Mouse (Mus musculus) embryonic fibroblast, embryonic 13.5 days (primary cell): ENCODE data around the gene Scd3. TPM values are rescaled to one million over a fixed set of nuclear protein-coding genes. Genes with fewer than 3 reads are reported as not detected.

Experiments
- H3K27ac ChIP-seq: 2 replicates; pipeline ENCODE4 v1.5.1; 2012; ENCODE audit warnings: low read length, control low read depth, inconsistent platforms; ENCODE audit not compliant: insufficient read depth
- H3K4me1 ChIP-seq: 2 replicates; pipeline ENCODE4 v1.6.1; 2011; ENCODE audit warnings: low read length; ENCODE audit not compliant: control insufficient read depth, insufficient read depth
- H3K4me3 ChIP-seq: 2 replicates; pipeline ENCODE4 v1.5.1; 2011; ENCODE audit warnings: mild to moderate bottlenecking, control low read depth, low read length; ENCODE audit not compliant: insufficient read depth
- CTCF ChIP-seq: IDR thresholded peaks from 2 replicates; pipeline ENCODE4 v1.5.1; 2011; ENCODE audit warnings: mild to moderate bottlenecking, control low read depth, low read length, moderate library complexity, borderline replicate concordance; ENCODE audit not compliant: insufficient read depth
- POLR2A ChIP-seq: IDR thresholded peaks from 2 replicates; pipeline ENCODE4 v1.6.1; 2011; ENCODE audit warnings: low read depth, mild to moderate bottlenecking, control low read depth, low read length, moderate library complexity
- polyA plus RNA-seq: library from polyadenylated mRNA; stranded (reverse); fragments of >200 nt; gene quantifications from 2 replicates; pipeline ENCODE4 v1.2.4, GENCODE M21; 2011; ENCODE audit warnings: low read depth; ENCODE audit not compliant: missing spikeins, insufficient read length

The Scd3 gene
- polyA plus RNA-seq, 1 experiment = 0.23 TPM

DNA sequence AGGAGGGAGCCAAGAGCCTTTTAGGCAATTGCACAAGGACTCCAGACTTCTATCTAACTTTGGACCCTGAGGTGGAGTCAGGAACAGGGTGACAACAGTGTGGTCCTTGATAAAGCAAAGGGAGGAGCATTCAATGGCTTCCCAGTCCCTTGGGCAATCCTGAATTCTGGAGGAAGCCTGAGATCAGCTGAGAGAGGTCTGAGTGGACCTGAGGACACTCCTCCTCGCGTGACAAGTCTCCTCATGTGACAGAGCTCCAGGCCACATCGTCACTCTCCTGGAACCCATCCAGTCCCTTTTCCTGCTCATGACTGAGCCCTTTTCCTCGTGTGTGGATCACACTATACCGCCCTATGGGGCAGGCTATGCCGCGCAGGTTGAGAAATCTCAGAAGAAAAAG lies 9.2 kb upstream of the Scd3 start:
- H3K27ac ChIP-seq = no peak overlapping the region

DNA sequence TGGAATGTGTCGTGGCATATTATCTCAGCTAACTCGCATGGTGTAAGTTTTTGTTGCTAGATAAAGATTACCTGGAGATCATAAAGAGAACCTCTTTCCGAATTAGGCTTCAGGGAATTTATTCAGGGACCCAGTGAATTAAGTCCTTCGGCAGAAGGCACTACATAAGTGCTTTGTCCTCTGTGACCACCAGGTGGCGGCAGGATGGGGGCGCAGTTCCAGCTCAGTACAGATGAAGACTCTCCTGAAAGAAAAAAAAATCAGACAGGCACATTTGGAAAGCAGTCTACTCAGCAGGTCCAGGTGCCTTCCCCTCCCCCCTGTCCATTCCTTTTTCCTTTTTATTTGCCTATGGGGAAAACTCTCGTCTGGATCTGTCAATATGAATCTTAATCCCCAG lies 7.9 kb upstream of the Scd3 start:
- TF ChIP-seq CTCF (peak; percentile 89), POLR2A (no peak)
- no peak overlapping the region for H3K4me3 ChIP-seq
- no peaks in the 10 kb centered on the region for H3K4me1 ChIP-seq
- H3K27ac ChIP-seq = no peak overlapping the region

More for the DNA sequence above, 9.2 kb upstream of the Scd3 start:
- H3K4me3 ChIP-seq = no peak overlapping the region
- no peak for TF ChIP-seq POLR2A
- no peak for TF ChIP-seq CTCF
- H3K4me1 ChIP-seq = no peaks in the 10 kb centered on the region

DNA sequence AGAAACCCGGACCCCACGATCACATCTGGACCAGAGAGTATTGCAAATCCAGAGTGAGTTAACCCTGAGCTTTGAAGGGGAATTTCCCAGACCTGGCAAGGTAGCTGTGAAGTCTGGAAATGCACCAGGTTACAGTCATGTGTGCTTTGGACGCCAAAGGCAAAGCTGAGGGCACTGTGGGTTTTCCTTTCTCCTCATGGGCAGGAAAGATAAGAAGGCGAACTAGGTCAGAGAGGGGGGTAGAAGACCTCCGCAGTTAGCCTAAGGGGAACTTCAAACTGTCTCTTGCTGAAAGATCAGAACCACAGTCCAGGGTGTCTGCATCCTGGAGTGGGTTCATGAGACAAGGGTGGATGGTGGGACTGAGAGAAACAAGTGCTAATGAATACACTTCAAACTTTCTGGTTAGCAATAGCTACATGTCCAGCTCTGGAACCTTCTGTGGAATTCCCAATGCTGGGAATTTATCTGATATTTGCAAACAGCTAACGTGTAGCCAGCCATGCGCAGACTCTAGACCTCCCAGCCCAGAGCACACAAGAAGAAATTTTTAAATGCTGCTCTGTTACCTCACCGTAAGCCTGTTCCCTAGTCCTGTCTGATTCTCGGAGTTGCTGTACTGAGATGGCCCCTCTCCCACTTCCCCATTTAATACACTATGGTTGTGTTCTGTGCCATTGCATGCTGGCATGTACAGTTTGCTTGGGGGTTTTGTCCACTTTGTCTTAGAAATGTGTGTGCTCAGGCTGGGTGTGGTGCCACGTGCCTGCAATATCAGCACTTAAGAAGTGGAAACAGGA lies 5.8 kb upstream of the Scd3 start:
- H3K4me3 ChIP-seq = no peak overlapping the region
- no peaks in the 10 kb centered on the region for H3K4me1 ChIP-seq
- TF ChIP-seq POLR2A (no peak), CTCF (no peak)
- no peak overlapping the region for H3K27ac ChIP-seq

DNA sequence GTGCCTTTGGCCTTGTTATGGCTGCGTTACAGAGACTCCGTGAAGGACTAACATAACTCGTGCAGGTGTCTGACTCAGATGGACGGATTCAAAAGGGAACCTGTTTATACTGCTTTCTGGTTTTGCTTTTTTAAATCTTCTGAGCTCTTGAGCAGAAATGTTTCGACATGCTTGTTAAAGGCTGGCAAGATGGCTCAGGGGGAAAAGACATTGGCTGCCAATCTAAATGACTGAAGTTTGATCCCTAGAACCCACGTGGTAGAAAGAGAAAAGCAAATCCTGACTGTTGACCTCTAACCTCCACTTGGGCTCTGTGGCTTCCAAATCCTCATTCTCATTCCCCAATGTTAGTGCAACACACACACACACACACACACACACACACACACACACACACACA lies 4.6 kb upstream of the Scd3 start:
- H3K27ac ChIP-seq = no peak overlapping the region
- no peaks in the 10 kb centered on the region for H3K4me1 ChIP-seq
- no peak for TF ChIP-seq CTCF
- TF ChIP-seq POLR2A = no peak
- H3K4me3 ChIP-seq = no peak overlapping the region

DNA sequence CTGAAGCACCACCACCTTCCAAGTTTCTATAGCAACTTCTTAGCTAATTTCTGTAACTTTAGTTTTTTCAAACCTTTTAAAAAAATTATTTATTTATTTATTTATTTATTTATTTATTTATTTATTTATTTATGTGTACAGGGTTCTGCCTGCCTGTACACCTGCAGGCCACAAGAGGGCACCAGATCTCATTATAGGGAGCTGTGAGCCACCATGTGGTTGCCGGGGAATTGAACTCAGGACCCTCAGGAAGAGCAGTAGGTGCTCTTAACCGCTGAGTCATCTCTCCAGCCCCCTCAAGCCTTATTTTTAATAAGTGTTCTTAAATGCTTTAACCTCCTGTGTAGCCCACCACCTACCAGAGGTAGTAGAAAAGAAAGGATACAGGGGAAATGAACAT lies 4.1 kb upstream of the Scd3 start:
- Histone ChIP-seq H3K4me1 (no peaks in the 10 kb centered on the region), H3K27ac (no peak overlapping the region), H3K4me3 (no peak overlapping the region)
- TF ChIP-seq CTCF = peak; percentile 40; the same call in 1 of the 2 replicates
- TF ChIP-seq POLR2A = no peak

DNA sequence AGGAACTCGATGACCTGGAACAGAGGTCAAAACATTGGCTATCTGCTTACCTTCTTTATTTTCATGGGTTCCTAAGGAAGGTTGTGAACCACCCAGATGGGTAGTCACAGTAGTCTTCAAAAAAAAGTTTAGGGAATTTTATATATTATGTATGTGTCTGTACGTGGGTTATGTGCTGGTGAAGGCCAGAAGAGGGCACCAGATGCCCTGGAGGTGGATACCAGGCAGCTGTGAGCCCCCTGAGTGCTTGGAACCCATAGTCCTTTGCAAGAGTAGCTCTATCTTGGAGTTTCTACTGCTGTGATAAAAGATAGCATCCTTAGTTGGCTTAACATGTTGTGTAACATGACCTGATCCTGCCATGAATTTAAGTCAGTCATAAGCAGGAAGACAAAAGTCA lies 4.0 kb downstream of the Scd3 start:
- TF ChIP-seq POLR2A = no peak
- TF ChIP-seq CTCF = no peak
- H3K27ac ChIP-seq = no peak overlapping the region
- no peak overlapping the region for H3K4me3 ChIP-seq
- no peaks in the 10 kb centered on the region for H3K4me1 ChIP-seq

GRCm38 (mm10) chr19:44215255-44215654 lies 12.2 kb downstream of the Scd3 start:
- no peak for TF ChIP-seq CTCF
- no peak overlapping the region for H3K27ac ChIP-seq

DNA sequence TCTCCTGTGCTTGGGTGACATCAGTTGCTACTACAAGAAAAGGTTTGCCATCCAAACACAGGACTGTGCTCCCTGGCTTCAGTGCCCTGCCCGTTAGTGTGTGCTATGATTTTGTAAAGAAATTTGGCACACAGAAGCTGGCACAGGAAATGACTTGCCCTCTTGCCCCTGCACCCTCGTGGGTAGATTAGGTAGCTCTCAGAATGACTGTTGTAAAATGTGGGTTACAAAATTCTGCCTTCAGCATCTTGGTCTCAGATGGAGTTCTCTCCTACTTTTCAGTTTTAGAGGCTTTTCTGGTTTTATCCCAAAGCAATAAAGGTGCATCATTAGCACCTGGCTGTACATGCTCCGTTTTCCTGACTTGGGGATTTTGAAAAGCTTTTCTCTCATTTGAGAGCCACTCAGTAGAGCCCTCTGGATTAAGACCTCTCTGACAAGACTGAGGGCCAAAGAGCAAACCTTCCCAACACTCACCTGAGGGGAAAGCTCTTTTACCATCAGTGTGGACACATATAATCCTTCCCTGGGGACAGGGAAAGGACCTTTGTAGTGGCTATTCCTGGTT lies 15.0 kb downstream of the Scd3 start:
- TF ChIP-seq CTCF (no peak), POLR2A (no peak)
- Histone ChIP-seq H3K27ac (no peak overlapping the region), H3K4me3 (no peak overlapping the region), H3K4me1 (no peaks in the 10 kb centered on the region)

More at GRCm38 (mm10) chr19:44215255-44215654, 12.2 kb downstream of the Scd3 start:
- H3K4me3 ChIP-seq = no peak overlapping the region
- no peaks in the 10 kb centered on the region for H3K4me1 ChIP-seq

GRCm38 (mm10) chr19:44225728-44226127 lies 22.7 kb downstream of the Scd3 start:
- Histone ChIP-seq H3K4me1 (no peaks in the 10 kb centered on the region), H3K4me3 (no peak overlapping the region), H3K27ac (no peak overlapping the region)
- TF ChIP-seq CTCF (no peak), POLR2A (no peak)

- no peak for TF ChIP-seq POLR2A
- TF ChIP-seq CTCF = no peak
Observed at GRCm38 (mm10) chr19:44229776-44230175, 26.7 kb downstream of the Scd3 start.

GRCm38 (mm10) chr19:44230212-44230611 lies 27.1 kb downstream of the Scd3 start:
- Histone ChIP-seq H3K27ac (no peak overlapping the region), H3K4me1 (no peaks in the 10 kb centered on the region), H3K4me3 (no peak overlapping the region)
- TF ChIP-seq POLR2A (no peak), CTCF (no peak)

More at GRCm38 (mm10) chr19:44229776-44230175, 26.7 kb downstream of the Scd3 start:
- Histone ChIP-seq H3K4me3 (no peak overlapping the region), H3K4me1 (no peaks in the 10 kb centered on the region), H3K27ac (no peak overlapping the region)
